Mouse (Mus musculus) granulocyte monocyte progenitor cell, adult 5-6 weeks (primary cell): ENCODE measurements around the gene Mfsd4a. TPM values are rescaled to one million over a fixed set of nuclear protein-coding genes. Genes with fewer than 3 reads are reported as not detected.

Experiments
- ATAC-seq: replicated peaks from 2 replicates; pipeline ENCODE4 v1.8.0; 2016; ENCODE audit warnings: mild to moderate bottlenecking, moderate TSS enrichment, inconsistent platforms; ENCODE audit not compliant: poor library complexity, severe bottlenecking
- total RNA-seq, 2 experiments: library from RNA; stranded (forward) in 1 of 2; stranded (reverse) in 1 of 2; fragments of 200-712, 200-1000 nt in 1 of 2; fragments of >200 nt in 1 of 2; fragmentation: Nextera tagmentation in 1 of 2; gene quantifications; 2 replicates each; pipeline ENCODE4 v1.2.3; 2014 to 2017

The Mfsd4a gene
- total RNA-seq, 2 experiments from 2014 or later: 4.8 TPM; not detected in 1

DNA sequence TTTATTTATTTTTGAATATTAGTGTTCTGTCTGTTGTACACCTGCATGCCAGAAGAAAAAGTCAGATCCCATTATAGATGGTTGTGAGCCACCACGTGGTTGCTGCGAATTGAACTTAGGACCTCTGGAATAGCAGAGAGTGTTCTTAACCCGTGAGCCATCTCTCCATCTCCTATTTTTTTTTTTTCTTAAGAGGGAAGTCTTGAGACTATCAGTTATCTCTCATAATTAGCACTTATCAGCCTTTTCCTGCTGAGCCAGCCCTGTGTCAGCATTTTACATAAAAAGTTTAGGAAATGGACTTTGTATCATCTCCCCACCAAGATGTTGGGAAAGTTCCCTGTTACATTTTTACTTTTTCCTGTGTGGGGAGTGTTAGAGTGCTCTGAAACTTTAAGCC is 45.8 kb downstream of the Mfsd4a start:
- ATAC-seq: no peak

GRCm38 (mm10) chr1:132019876-132020275 is 48.0 kb downstream of the Mfsd4a start:
- no peak for ATAC-seq

DNA sequence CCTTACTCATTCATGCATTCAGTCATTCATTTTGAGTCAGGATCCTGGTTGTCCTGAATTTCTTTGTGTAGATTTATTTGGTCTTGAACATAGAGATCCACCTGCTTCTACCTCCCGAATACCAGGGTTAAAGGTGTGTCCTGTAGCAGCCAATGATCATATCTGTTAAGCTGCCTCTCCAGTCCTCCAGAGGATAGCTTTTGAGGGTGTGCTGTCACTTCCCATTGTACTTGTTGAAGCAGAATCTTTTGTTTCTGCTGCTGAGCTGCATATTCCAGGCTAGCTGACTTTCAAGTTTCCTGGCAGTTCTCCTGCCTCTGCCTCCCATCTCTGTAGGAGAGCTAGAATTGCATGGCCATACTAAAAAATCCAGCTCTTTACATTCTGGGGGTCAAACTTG is 51.2 kb downstream of the Mfsd4a start:
- no peak for ATAC-seq

DNA sequence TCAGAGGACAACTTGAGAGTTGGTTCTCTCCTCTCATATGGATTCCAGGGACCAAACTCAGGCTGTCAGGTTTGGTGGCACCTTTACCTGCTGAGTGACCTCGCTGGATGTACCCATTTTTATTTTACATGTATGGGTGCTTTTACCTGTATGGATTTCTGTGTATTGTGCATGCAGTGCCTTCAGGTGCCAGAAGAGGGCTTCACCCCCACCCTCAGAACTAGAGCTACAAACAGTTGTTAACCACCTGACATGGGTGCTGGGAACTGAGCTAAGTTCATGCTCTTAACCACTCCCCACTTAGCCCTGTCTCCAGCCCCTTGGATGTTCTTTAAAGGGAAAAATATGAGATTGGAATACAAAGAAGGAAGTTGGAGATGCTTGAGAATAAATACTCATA is 53.1 kb downstream of the Mfsd4a start:
- ATAC-seq: no peak

DNA sequence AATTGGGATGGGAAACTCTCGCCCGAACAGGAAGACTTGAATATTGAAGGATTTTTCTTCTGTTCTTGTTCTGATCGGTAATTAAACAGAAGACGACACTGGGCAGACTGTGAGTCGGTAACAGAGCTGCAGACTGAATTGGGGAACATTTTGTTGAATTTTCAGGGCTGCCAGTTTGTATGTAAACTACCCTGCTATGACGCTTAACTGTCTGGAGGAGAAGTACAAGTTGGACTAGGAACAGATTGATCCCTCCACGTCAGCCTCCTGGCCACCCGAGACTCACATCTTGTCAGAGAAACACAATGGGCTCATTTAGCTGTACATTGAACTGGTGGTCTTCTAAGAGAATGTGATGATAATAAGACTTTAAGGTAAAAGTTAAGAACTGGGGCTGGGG is 55.0 kb downstream of the Mfsd4a start:
- no peak for ATAC-seq

GRCm38 (mm10) chr1:132011785-132012184 is 56.1 kb downstream of the Mfsd4a start:
- no peak for ATAC-seq

DNA sequence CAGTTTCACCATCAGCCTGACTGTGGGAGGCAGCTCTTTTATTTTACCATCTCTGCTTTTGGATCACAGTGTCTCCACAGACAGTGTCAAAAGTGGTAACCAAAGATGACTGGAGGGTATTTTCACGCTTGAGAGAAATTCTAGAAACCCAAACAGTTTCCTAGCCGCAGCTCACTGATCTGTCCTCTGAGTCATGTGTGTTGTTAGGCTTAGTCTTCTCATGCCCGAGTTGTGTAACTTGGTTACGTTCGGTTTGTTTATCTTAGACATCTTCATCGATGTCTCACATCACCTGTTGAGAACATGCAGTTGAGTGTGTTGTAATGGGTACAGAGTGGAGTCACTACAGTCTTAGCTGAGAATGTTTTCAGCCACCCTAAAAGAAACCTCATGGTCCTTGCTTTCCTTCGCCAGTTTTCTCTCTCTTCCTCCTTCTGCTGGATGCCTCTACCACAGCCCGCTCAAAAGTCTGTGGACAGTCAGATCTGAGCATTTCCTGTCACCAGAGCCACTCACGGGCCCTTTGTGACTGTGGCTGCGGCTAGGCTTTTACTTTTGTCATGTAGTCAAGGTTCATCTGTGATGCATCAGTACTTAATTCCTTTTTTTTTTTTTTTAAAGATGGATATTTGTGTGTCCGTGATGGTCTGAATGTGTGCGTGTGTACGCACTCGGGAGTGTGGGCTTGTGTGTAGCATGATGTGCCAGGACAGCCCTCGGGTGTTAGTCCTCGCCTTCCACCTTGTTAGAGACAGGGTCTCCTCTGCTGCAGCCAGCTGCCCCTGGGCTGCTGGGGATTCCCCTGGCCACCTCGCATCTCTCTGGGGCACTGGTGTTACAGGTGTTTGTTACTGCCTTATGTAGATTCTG is 57.0 kb downstream of the Mfsd4a start:
- peak; percentile 48 for ATAC-seq

- ATAC-seq: no peak
Observed at GRCm38 (mm10) chr1:132008881-132009644, 58.8 kb downstream of the Mfsd4a start.

DNA sequence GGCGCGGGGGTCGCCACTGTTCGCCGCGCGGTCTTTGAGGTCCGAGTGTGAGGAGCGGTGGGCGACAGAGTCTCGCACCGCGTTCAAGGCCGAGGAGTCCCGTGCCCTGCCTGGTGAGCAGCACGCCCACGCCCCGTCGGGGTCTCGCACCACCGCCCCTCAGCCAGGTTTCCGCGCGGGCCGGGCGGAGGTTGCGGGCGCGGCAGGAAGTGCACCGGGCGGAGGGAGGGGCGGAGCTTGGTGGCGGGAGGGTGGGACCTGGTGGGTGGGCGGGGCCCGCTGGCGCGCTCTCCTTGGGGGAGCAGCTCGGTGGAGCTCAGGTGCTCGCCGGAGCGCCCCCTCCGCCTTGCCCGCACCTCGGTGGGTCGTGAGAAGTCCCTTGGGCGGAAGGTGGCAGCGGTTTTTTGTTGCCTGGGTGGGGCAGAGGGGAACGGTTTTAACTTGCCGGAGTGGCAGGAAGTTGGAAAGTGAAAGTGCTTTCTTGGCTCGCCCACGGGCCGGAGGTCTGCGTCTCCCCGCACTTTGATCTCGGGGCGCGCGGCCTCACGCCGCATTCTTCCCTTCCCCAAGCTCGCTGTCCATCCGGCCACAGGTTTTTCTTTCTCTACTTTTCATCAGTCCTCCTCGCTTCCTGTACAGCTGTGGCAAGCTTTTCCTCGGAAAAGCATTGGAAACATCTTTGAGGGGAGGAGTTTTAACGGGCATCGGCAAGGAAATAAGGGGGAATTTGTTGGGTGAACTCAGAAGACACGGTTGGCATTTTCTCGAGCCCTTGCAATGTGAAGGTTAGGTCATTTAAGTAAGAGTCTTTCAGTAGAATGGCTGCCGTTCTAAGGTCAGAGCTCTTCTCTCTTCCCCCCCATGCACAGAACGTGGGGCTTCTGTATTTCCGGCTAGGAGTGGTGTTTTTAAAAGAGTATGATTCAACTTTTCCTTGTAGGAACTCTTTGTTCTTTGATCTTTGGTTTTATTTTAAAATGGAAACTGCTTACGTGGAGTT is 59.7 kb downstream of the Mfsd4a start:
- ATAC-seq: peak; percentile 56

GRCm38 (mm10) chr1:132007282-132007815 is 60.5 kb downstream of the Mfsd4a start, which contains the start of gene Elk4:
Gene Elk4 (plus strand): TSS chr1:132007607.
- ATAC-seq: peak; percentile 52

DNA sequence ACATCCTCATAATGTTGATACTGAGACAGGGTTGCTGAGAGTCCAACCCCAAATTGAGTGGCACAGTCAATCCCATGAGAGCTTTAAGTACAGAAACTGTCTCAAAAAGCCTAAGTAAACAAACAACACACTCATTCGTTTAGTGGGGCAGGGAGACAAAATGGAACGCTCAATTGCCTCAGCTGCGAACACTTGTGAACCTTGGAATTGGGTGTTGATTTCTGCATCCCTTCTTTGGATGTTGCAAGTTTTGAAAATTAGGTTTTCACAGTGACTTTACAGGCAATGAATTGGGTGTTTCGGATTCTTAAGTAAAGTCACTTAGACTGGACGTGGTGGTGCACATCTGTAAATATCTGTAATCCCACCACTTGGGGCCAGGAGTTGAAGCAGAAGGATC is 61.1 kb downstream of the Mfsd4a start:
- no peak for ATAC-seq

- no peak for ATAC-seq
Observed at GRCm38 (mm10) chr1:132006046-132006445, 61.8 kb downstream of the Mfsd4a start.

DNA sequence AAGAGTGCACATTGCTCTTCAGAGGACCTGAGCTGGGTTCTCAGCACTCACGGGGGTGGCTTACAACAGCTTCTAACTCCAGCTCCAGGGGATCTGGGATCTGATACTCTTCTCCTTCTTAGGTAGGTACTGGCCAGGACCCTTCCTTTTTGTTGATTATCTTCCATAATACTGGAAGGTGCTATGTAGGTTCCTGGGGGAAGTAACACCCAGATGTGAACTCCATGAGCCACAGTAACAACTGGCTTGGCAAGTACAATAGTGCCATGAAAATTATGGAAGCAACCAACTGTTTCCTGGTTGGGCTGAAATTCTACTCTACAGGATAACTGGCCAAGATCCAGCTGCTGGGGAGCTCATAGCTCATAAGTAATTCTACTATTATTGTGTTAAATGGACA is 62.4 kb downstream of the Mfsd4a start:
- ATAC-seq: no peak

DNA sequence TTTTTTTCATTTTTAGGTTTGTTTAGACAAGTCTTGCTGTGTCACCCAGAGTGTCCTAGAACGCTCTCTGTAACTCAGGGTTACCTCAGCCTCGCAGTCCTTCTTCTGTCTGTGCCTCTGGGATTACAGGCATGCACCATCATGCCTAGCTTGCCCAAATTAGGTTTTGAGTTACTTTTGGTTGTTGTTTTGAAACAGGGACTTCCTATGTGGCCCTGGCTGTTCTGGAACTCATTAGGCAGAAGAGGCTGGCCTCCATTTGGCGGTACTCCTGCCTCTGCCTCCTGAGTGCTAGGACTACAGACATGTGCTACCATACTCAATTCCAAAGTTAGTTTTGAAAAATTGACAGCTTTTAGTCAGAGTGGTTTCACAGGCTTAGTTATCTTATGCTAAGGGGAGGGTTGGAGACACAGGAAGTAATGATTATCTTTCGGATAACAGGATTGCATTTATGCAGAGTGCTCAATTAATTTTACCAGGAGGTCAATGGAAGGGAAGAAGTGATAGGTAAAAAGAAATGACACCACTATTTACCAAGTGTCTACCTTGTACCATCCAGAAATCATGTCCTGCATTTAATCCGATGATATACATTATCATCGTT is 63.2 kb downstream of the Mfsd4a start:
- ATAC-seq: no peak

DNA sequence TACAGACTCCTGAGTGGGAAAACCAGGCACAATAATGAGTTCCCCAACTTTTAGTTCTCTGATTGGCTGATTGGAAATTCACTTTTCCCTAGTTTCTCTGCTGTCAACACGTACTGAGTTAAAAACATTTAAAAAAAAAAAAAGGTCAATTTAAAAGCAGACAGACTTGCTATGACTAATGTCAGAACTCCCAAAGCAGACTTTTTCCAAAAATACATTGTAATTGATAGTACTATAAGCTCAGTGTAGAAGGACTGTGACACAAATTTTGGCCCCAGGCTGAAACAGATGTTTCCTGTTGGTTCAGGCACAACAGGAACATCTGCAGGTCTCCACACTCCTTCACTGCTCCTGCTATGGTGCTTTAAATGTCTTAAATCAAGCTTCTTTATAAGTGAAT is 64.0 kb downstream of the Mfsd4a start:
- ATAC-seq: no peak

DNA sequence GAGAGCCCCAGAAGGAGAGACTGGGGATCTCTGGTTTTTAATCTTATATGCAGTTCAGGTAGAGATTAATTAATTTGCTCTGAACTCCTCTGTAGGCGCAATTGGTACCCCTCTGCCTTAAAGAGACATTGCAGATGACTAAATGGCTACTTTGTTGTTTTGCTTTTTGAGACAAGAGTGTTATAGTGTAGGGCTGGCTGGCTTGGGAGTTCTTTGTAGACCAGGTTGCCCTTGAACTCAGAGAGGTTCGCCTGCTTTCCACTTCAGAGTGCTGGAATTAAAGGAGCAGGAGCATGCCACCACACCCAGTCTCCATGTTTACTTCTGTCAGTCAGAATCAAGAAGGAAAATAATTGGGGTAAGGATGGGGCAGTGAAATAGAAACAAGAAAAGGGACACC is 64.8 kb downstream of the Mfsd4a start:
- ATAC-seq: no peak

- ATAC-seq: no peak
Observed at GRCm38 (mm10) chr1:132001880-132002330, 66.0 kb downstream of the Mfsd4a start.

DNA sequence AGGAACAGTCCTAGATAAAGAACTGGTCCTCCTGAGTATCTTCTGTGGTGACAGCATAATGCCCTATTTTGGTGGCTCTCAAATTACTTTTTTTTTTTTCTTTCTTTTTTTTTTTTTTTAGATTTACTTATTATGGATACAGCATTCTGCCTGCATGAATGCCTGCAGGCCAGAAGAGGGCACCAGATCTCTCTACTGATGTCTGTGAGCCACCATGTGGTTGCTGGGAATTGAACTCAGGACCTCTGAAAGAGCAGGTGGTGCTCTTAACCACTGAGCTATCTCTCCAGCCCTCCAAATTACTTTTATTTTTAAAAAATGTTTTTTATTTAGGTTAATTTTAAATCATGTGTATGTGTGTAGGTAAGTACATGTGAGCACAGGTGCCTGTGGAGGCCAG is 67.4 kb downstream of the Mfsd4a start:
- ATAC-seq: no peak

DNA sequence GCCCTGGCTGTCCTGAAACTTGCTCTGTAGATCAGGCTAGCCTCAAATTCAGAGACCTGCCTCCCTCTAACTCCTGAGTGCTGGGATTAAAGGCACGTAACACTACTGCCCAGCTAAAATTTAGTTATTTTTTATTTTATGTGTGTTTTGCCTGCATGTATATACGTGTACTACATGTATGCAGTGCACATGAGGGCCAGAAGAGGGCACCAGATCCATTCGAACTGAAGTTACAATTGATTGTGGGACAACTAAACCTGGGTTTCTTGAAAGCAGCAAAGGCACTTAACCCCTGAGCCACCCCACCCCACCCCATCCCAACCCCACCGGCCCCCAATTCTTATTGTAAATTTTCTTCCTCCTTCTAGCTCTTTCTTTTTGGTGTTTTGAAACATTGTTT is 72.8 kb downstream of the Mfsd4a start:
- ATAC-seq: peak; percentile 57
